Mouse (Mus musculus): Measurements from ENCODE around the gene Cdk9.

Gene Cdk9

DNA sequence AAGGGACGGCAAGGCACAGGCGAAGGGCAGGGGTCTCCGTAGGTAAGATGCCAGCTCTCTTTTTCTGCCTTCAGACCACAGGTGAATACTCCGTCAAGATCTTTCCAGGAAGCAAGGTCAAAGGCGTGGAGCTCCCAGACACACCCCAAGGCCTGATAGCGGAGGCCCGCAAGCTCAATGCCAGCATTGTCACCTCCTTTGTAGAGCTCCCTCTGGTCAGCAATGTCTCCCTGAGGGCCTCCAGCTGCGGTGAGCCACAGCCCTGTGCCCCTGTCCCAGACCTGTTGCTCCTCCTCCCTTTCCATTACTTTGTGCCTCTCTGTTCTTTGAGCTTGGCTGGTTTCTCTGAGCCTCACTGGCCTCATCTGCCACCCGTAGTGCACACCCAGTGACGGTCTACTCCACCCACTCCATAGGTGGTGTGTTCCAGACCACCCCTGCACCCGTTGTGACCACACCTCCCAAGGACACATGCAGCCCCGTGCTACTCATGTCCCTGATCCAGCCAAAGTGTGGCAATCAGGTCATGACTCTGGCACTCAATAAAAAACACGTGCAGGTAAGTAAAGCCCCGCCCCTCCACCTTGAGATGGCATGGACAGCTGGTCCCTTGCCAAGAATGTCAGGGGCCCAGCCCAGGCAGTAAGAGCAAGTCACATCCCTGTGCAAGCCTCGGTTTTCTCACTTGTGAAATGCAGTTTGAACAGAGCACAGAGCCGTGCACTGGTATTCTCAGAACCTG lies 39.5 kb downstream of the Cdk9 start:
- no peak for DNase-seq

DNA sequence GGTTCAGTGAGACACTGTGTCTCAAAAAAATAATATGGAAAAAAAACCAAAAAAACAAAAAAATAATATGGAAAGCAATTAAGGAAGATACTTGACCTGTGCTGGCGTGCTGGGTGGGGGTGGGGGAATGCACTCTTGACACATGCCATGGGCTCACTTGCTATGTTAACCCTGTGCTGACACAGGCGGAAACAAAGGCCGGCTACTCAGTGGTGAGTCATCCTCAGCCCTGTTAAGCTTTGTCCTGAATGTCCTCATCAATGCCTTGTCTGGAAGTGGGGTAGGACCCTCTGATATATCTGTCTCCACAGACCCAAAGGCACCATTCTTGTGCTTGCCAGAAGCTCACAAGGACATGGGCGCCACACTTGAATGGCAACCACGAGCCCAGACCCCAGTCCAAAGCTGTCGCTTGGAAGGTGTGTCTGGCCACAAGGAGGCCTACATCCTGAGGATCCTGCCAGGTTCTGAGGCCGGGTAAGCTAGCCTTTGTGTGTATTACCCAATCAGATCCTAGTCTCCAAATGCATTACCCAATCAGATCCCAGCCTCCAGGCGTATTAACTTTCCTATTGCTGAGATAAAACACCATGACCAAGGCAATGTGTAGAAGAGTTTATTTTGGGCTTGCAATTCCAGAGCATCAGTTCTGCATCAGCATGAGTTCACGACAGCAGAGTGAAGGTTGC lies 40.8 kb downstream of the Cdk9 start:
- DNase-seq, result no peak

DNA sequence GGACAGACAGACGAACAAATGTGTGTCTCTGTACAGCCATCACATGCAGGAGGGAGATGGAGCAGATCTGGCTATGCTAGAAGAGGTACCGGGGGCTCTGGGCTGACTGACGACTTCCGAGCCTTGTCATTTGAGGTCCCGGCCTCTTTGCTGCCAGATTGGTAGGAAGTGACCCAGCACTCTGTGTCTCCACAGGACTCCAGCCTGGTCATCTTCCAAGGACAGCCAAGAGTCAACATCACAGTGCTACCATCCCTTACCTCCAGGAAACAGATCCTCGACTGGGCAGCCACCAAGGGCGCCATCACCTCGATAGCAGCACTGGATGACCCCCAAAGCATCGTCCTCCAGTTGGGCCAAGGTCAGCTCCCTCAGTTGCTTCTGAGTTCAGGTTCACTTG lies 41.7 kb downstream of the Cdk9 start:
- DNase-seq, result no peak

DNA sequence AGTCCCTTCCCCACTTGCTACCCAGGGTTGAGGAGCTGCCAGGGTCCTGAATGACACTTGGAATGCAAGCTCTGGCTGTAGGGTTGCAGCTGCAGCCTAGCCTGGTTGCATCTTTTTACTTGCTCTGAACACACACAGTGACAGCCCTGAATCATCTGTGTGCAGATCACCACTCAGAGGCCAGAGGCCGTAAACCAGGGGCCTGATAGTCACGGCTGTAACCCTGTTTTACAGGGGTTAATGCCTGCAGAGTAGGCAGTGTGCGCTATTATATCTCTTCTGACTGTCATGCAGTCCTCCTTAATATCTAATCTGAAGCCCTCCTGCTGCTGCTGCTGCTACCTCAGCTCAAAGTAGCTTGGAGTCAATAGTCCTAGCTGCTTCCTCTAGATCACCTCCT lies 43.0 kb downstream of the Cdk9 start:
- DNase-seq, result no peak

DNA sequence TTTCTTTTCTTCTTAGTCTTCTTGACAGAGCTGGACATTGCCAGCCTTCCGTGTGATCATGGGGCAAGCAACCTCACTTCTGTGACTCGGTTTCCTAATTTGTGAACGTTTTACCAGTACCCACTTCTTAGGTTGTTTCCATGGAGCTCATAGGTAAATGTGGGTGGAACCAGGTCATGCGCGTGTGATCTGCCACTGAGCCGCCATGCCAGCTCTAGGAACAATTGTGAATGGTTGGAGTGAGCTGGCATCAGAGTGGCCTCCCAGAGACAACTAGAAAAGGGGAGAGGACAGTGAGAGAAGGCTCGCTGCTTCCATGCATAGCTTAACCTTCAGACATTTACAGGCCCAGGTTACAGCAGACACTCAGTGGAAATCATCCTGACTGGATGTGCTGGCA lies 44.7 kb downstream of the Cdk9 start:
- DNase-seq, result no peak

DNA sequence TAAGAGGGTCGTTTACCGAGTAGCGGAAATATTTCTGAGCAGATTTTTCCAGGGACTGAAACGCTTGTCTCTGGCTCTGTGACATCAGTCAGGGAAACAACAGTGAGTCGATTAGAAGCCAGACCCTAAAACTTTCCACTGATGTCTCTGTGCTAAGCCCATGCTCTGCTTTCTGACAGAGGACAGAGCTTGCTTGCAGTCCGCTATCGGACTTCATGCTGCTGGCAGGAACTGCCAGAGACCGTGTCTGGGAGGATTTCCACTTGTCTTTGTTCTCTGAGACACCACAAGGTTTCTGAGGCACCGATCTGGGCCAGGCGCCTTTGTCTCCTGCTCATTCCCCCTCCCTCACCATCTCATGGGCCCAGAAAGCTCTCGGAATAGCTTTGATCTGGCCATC lies 45.1 kb downstream of the Cdk9 start:
- DNase-seq, result no peak

DNA sequence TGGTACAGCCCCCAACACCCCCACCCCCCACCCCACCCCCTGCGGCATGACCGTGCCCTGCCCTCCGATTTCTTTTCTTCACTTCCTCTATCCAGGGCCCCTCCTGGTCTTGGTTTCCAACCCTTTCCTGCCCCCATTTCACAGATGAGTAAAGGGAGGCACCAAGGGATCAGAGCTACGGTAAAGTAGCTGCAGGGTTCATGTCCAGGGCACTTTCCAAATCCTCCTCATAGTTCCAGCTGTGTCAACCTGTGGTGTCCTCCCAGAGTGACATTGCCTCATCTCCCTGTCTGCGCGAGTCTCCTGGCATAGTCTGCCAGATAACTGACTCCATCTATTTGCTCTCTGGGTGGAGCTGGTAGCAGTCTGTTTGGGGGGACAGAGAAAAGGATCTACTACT lies 47.0 kb downstream of the Cdk9 start:
- no peak for DNase-seq

DNA sequence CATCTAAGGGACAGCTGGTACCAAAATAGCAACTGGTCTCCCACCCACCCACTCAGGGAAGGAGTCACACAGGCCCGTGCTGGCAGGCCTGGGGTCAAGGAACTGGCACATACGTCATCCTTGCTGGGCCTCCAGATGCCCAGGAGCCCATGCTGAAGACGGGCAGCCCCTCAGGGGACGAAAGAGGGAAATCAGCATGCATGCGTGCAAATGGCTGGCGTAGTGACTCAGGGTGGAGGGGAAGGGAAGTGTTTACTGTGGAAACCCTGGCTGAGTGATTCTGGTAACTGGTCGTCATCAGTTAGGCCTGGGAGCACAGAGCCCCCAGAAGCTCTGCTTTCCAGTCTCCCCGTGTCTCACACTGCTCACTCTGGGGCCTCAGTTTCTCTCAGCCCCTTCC lies 47.5 kb downstream of the Cdk9 start:
- no peak for DNase-seq

DNA sequence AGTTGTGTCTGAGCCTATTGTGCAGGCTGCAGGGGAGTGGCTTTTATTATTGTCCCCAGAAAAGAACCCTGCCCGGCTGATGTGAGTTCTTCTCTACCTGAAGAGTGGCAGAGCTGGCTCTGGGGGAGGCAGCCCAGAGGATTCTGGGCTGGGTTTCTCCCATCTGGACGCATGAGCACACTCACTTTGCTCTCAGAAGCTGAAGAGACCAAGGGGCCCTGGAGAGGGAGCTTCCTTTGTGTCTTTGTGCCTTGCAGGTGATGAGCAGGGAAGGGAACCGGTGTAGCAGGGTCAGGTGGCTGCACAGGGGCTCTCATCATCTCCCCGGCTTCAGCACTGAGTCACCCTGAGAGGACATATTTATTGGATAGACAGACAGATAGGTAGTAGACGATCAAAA lies 50.6 kb downstream of the Cdk9 start:
- DNase-seq, result no peak

DNA sequence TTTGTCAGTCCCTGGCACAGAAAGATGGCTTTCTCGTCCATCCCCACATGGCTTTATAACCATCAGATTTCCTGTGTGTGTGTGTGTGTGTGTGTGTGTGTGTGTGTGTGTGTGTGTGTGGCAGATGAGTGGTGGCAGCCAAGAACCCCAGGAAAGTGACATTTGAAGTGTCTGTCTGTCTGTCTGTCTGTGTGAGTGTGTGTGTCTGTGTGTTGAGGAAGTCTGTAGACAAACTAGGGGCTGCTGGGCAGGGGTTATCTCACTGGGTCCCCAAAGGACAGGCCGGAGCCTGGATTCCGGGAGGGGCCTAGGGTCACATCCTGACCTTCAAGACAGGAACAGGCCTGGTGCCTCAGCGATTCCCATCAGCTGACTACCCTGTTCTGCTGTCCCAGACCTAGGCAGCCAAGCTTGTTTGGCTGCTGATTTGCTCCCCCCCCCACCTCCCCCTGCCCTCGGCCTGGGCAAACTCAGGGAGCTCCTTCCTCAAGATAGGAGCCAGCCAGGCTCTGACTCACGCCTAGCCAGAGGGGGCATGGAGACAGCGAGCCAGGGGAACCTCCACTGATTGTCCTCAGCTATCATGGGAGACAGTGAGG lies 51.3 kb downstream of the Cdk9 start:
- DNase-seq, result no peak

DNA sequence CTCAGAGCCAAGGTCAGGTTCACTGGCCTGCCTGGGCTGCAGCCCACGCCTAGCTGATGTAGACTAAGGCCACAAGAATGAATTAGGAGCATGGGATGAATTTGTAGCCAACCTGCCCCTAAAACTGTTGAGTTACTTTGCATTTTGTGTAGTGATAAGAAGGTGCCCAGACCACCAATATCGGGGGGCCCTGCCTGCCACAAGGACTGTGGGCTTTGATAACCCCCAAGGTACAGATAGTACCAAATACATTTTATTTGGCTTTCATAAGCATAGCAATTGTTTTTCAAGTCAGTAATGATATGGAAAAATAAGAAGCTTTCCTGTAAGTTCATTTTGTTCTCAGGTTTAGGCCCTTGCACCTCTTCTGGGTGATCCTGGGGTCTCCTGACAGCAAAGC lies 54.0 kb downstream of the Cdk9 start:
- no peak for DNase-seq

DNA sequence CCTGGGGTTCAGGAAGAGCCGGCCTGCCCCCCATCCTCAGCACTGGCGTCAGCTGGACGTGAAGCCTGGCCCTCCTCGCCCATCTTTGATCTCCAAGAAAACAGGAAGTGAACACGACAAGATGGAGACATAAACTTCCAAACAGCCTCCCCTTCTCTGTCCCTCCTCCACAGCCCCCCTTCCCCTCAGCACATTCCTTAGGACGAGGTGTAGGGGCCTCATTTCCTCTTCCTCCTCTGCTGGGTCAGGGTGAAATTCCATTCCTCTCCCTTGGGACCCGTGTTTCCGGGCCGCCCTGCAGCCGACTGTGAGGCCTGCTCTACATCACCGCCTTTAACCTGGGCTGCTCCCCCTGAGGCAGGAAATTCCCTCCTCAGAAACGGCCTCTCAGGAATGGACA lies 57.0 kb downstream of the Cdk9 start:
- DNase-seq, result peak; percentile 39 to 45

Measured in B cell, adult 2 months (primary cell).